In the genomic region with DNA sequence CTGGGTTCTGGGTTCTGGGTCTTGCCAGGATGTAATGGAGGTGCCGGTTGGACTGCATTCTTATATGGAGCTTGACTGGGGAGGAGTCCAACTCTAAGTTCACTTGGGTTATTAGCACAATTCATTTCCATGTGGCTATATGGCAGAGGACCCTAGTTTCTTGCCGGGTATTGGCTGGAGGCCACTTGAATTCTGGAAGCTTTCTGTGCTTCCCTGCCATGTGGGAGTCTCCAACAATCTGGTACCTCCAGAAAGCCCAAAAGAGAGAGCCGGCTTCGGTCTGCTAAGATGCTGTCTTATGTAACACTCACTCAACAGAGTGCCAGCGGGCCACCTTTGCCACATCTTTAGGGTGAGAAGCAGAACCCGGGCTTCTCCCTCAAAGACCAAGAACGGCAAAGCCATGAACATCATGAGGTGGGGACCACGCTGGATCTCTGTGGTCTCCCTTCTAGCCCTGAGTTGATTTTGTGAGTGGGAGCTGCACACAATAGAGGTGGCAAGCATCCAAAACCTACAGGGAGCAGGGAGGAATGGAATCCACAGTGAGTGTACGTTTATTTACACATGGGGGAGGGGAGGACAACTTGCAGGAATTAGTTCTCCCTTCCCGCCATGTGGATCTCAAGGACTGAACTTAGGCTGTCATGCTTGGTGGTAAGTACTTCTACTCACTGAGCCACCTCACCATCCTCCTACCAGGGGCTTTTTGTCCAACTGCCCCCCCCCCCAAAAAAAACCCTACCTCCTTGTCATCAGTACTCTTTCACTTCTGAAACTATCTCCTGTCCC, we compare ENCODE assay signal across 13 mouse cellular contexts. TPM values are rescaled to one million over a fixed set of nuclear protein-coding genes. Genes with fewer than 3 reads are reported as not detected.
DNase-seq lines count a peak whose midpoint lies in the region; ATAC-seq and TF ChIP-seq lines count a peak whose summit lies in the region.
"Had no signal": no experiment of that assay in that cellular context is flagged by ENCODE, and none has a peak within 500 bp of the region (broad histone marks: within the 10 kb centered on the region; RNA-seq: fewer than 3 reads in every experiment).

No protein-coding gene starts in this region.

- H3K9me3 ChIP-seq in stomach, postnatal 0 days (ENCODE audit: control insufficient read depth, low read length) = no peaks in the 10 kb centered on the region
- H3K9me3 ChIP-seq in kidney, embryonic 16.5 days (ENCODE audit: low read length) = no peaks in the 10 kb centered on the region

- intact Hi-C loops in left cerebral cortex, postnatal 25 days (cut with DNase I) = no loop called here

- no peaks in the 10 kb centered on the region for H3K4me1 ChIP-seq in stomach, postnatal 0 days (replicated peaks; ENCODE audit: control insufficient read depth, insufficient read depth)
- no peaks in the 10 kb centered on the region for H3K4me1 ChIP-seq in kidney, embryonic 16.5 days (ENCODE audit: insufficient read depth, low read length)

- DNase-seq in heart, adult 11 months = peak; percentile 71
- no peak for DNase-seq in heart, postnatal 4 days
- peak; percentile 85 for DNase-seq in cerebellum, adult 11 months
- DNase-seq in layer of hippocampus, adult 18-20 months (ENCODE audit: low spot score in 2 of 2) = peak; percentile 80 to 91
- peak; percentile 59 to 88 for DNase-seq in left cerebral cortex, postnatal 25 days (ENCODE audit: low spot score in 2 of 2)
- no peak for DNase-seq in stomach, postnatal 0 days (ENCODE audit: low spot score)
- DNase-seq in urinary bladder, postnatal 36 days (ENCODE audit: low spot score in 2 of 2) = no peak
- DNase-seq: gastrocnemius, postnatal 25 days; kidney, postnatal 36 days had no signal

- ATAC-seq in stomach, postnatal 0 days (ENCODE audit: low FRiP score, low TSS enrichment) = no peak
- ATAC-seq in kidney, embryonic 16.5 days (ENCODE audit: low FRiP score, low TSS enrichment) = no peak

- no peaks in the 10 kb centered on the region for H3K27me3 ChIP-seq in stomach, postnatal 0 days (ENCODE audit: control insufficient read depth, insufficient read depth, low read length)
- no peaks in the 10 kb centered on the region for H3K27me3 ChIP-seq in kidney, embryonic 16.5 days (ENCODE audit: insufficient read depth, low read length)

- no peak overlapping the region for H3K4me2 ChIP-seq in stomach, postnatal 0 days (replicated peaks; ENCODE audit: low read depth)
- no peak overlapping the region for H3K4me2 ChIP-seq in kidney, embryonic 16.5 days (replicated peaks; ENCODE audit: low read depth, low read length)

- TF ChIP-seq EP300 in stomach, postnatal 0 days (optimal IDR thresholded peaks at IDR 0.05) = no peak

- H3K27ac ChIP-seq in stomach, postnatal 0 days (replicated peaks) = no peak overlapping the region
- H3K27ac ChIP-seq in kidney, embryonic 16.5 days (ENCODE audit: low read length) = no peak overlapping the region

- no peak overlapping the region for H3K9ac ChIP-seq in stomach, postnatal 0 days (ENCODE audit: low read length)
- H3K9ac ChIP-seq in kidney, embryonic 16.5 days (replicated peaks; ENCODE audit: low read length) = no peak overlapping the region

- WGBS in stomach, postnatal 0 days = 71% methylated on average over 10 of the region's 10 CpGs
- 78% methylated on average over 10 of the region's 10 CpGs for WGBS in kidney, embryonic 16.5 days

- no peak for TF ChIP-seq CTCF in stomach, postnatal 0 days (IDR thresholded peaks at IDR 0.05; ENCODE audit: low read depth)

- H3K4me3 ChIP-seq in stomach, postnatal 0 days (ENCODE audit: low read depth, low read length) = no peak overlapping the region
- H3K4me3 ChIP-seq in kidney, embryonic 16.5 days (ENCODE audit: low read length) = no peak overlapping the region
- H3K4me3 ChIP-seq: myocyte had no signal

- H3K36me3 ChIP-seq in stomach, postnatal 0 days (ENCODE audit: control insufficient read depth, insufficient read depth, low read length) = no peaks in the 10 kb centered on the region
- H3K36me3 ChIP-seq in kidney, embryonic 16.5 days (ENCODE audit: insufficient read depth, low read length) = no peaks in the 10 kb centered on the region

RNA-seq across cellular contexts. Expression of gene Rasgrf1, which starts 59.0 kb away (rescaled TPM):
- total RNA-seq in heart, postnatal 4 days (2021) = not detected
- 100 to 1,000 TPM; 523 to 556 TPM for total RNA-seq in layer of hippocampus, adult 18-20 months (2021)
- 100 to 1,000 TPM; 213 to 223 TPM for total RNA-seq in left cerebral cortex, postnatal 25 days (2021)
- polyA plus RNA-seq in stomach, postnatal 0 days (2015; fragmentation: Nextera tagmentation; extraction: Ambion mirVana) = 0.13 and 0.22 TPM in 2 replicates
- 0.20 TPM in 1 of 2 replicates, not detected in the other for polyA plus RNA-seq in kidney, embryonic 16.5 days (2015; fragmentation: Nextera tagmentation; extraction: Ambion mirVana)
- total RNA-seq: gastrocnemius, postnatal 25 days; hematopoietic stem cell, adult 5-6 weeks had no signal
- polyA plus RNA-seq: C2C12, myocyte had no signal

Comparison
In these comparisons a context has a peak if more than half of its experiments do, and no peak if none do; other contexts are left out.
1. DNase-seq: peak in heart, adult 11 months (single experiment), cerebellum, adult 11 months (single experiment), layer of hippocampus, adult 18-20 months (2 of 2) and left cerebral cortex, postnatal 25 days (2 of 2); none in heart, postnatal 4 days (single experiment), stomach, postnatal 0 days (single experiment) and urinary bladder, postnatal 36 days (0 of 2).
2. RNA of gene Rasgrf1, which starts 59.0 kb away (total RNA-seq): 523 to 556 TPM in layer of hippocampus, adult 18-20 months and 213 to 223 TPM in left cerebral cortex, postnatal 25 days; not detected in heart, postnatal 4 days; every median in the first group is over 100 times any median in the second.